Mouse (Mus musculus) CD4-positive, CD25-positive, alpha-beta regulatory T cell, adult 2 months (primary cell): ENCODE results near the gene Chrm3.

Experiments used
- DNase-seq: peaks from one replicate; pipeline ENCODE4 v3.0.0-alpha.2; 2012; ENCODE audit warnings: low read depth, low spot score

The Chrm3 gene

GRCm38 (mm10) chr13:10236279-10236678, 124.4 kb downstream of the Chrm3 start:
- DNase-seq = no peak

- DNase-seq = no peak
Measured at GRCm38 (mm10) chr13:10235391-10236169, 125.1 kb downstream of the Chrm3 start.

- no peak for DNase-seq
Measured at GRCm38 (mm10) chr13:10220403-10220802, 140.2 kb downstream of the Chrm3 start.

GRCm38 (mm10) chr13:10212112-10212511, 148.5 kb downstream of the Chrm3 start:
- no peak for DNase-seq

- peak; percentile 46 for DNase-seq
Measured at GRCm38 (mm10) chr13:10210522-10211244, 150.0 kb downstream of the Chrm3 start.

GRCm38 (mm10) chr13:10199206-10199956, 161.3 kb downstream of the Chrm3 start:
- DNase-seq = no peak

GRCm38 (mm10) chr13:10189829-10190228, 170.8 kb downstream of the Chrm3 start:
- DNase-seq = no peak

GRCm38 (mm10) chr13:10187926-10188325, 172.7 kb downstream of the Chrm3 start:
- no peak for DNase-seq

- no peak for DNase-seq
Measured at GRCm38 (mm10) chr13:10183837-10184236, 176.8 kb downstream of the Chrm3 start.

GRCm38 (mm10) chr13:10182756-10183155, 177.9 kb downstream of the Chrm3 start:
- peak; percentile 11 for DNase-seq

GRCm38 (mm10) chr13:10170529-10170928, 190.1 kb downstream of the Chrm3 start:
- no peak for DNase-seq

- no peak for DNase-seq
Measured at GRCm38 (mm10) chr13:10163354-10163753, 197.3 kb downstream of the Chrm3 start.

GRCm38 (mm10) chr13:10157496-10157895, 203.2 kb downstream of the Chrm3 start:
- no peak for DNase-seq

- DNase-seq = no peak
Measured at GRCm38 (mm10) chr13:10140573-10140972, 220.1 kb downstream of the Chrm3 start.

GRCm38 (mm10) chr13:10138878-10139277, 221.8 kb downstream of the Chrm3 start:
- DNase-seq = no peak

GRCm38 (mm10) chr13:10131064-10131463, 229.6 kb downstream of the Chrm3 start:
- no peak for DNase-seq

GRCm38 (mm10) chr13:10112211-10112610, 248.4 kb downstream of the Chrm3 start:
- no peak for DNase-seq

- no peak for DNase-seq
Measured at GRCm38 (mm10) chr13:10109542-10109941, 251.1 kb downstream of the Chrm3 start.

GRCm38 (mm10) chr13:10107331-10107730, 253.3 kb downstream of the Chrm3 start:
- no peak for DNase-seq

GRCm38 (mm10) chr13:10090778-10091177, 269.9 kb downstream of the Chrm3 start:
- no peak for DNase-seq

GRCm38 (mm10) chr13:10086336-10086735, 274.3 kb downstream of the Chrm3 start:
- no peak for DNase-seq

- no peak for DNase-seq
Measured at GRCm38 (mm10) chr13:10081896-10082426, 278.7 kb downstream of the Chrm3 start.
